Mouse (Mus musculus) midbrain, embryonic 11.5 days (tissue): ENCODE measurements around the gene Glt1d1. TPM values are rescaled to one million over a fixed set of nuclear protein-coding genes. Genes with fewer than 3 reads are reported as not detected.

Experiments used
- polyA plus RNA-seq: library from polyadenylated mRNA; unstranded; fragments of >200 nt; fragmentation: Nextera tagmentation; extraction: Ambion mirVana; gene quantifications from 2 replicates; pipeline ENCODE4 v1.2.1, GENCODE M21; 2014

Gene Glt1d1
- polyA plus RNA-seq, 1 experiment from 2014 or later = 0.33 TPM

Other genes starting within 250 kb of the Glt1d1 start
- 21.0 and 23.1 TPM in 2 replicates for gene Slc15a4, start 635 bp downstream of the Glt1d1 start, polyA plus RNA-seq